Comparison of ENCODE assay signal across 9 mouse cellular contexts in the genomic region with DNA sequence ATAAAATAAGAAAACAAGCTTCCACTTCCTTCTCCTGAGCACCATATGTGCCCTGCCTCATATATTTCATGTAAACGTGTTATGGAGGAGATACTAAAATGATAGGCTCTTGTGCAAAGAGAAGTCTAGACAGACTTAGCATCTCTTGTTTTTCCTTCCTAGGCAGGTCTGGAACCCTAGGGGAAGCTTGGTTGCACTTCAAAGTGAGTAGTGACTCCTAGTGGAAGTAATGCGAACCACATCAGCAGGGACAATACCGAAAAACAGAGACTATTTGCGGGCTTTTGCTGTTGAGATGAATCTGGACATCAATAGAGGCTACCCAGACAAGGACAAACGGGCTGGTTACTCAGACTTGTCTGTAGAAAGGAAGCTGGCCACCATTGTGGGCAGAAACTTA. TPM values are rescaled to one million over a fixed set of nuclear protein-coding genes. Genes with fewer than 3 reads are reported as not detected.
DNase-seq lines count a peak whose midpoint lies in the region; ATAC-seq and TF ChIP-seq lines count a peak whose summit lies in the region.
"Had no signal": no experiment of that assay in that cellular context is flagged by ENCODE, and none has a peak within 500 bp of the region (broad histone marks: within the 10 kb centered on the region; RNA-seq: fewer than 3 reads in every experiment).

No protein-coding gene starts in this region.

- no peak overlapping the region for H3K27ac ChIP-seq in left cerebral cortex, adult 2 months
- no peak overlapping the region for H3K27ac ChIP-seq in limb, embryonic 11.5 days (replicated peaks; ENCODE audit: low read depth, low read length)
- H3K27ac ChIP-seq: macrophage had no signal

- no peak for ATAC-seq in limb, embryonic 11.5 days (ENCODE audit: insufficient number of reproducible peaks, low FRiP score, low TSS enrichment, low read depth)

- peak; percentile 43 for DNase-seq in adrenal gland, postnatal 14 days
- DNase-seq in adrenal gland, adult 8-10 months: no peak
- no peak for DNase-seq in left cerebral cortex, adult 2 months (ENCODE audit: extremely low spot score in 1 of 2, low spot score in 2 of 2)
- no peak for DNase-seq in left cerebral cortex, adult 11 months (ENCODE audit: low spot score)
- DNase-seq in brain, adult 2 months (ENCODE audit: low read depth, low spot score): peak; percentile 84
- peak; percentile 59 for DNase-seq in limb, embryonic 11.5 days (ENCODE audit: low spot score)
- DNase-seq in layer of hippocampus, adult 11-12 months (ENCODE audit: low spot score): no peak
- no peak for DNase-seq in left cerebral cortex, adult 18-20 months (ENCODE audit: low spot score in 2 of 2)

- 24% methylated on average over 5 of the region's 5 CpGs for WGBS in limb, embryonic 11.5 days

- H3K4me3 ChIP-seq in left cerebral cortex, adult 2 months: no peak overlapping the region
- H3K4me3 ChIP-seq in limb, embryonic 11.5 days (ENCODE audit: low read depth, low read length): no peak overlapping the region

- peak; percentile 76 for TF ChIP-seq CTCF in left cerebral cortex, adult 2 months (IDR thresholded peaks at IDR 0.05)

- H3K4me1 ChIP-seq in limb, embryonic 11.5 days (ENCODE audit: control insufficient read depth, insufficient read depth, low read length): no peaks in the 10 kb centered on the region

- H3K27me3 ChIP-seq in limb, embryonic 11.5 days (ENCODE audit: control insufficient read depth, insufficient read depth, low read length): no peaks in the 10 kb centered on the region

- no peak overlapping the region for H3K9ac ChIP-seq in limb, embryonic 11.5 days (ENCODE audit: low read length)

- no peaks in the 10 kb centered on the region for H3K9me3 ChIP-seq in limb, embryonic 11.5 days (ENCODE audit: control insufficient read depth, low read length)

- no peaks in the 10 kb centered on the region for H3K36me3 ChIP-seq in limb, embryonic 11.5 days (ENCODE audit: control insufficient read depth, insufficient read depth, low read length)

- H3K4me2 ChIP-seq in limb, embryonic 11.5 days (ENCODE audit: low read depth, severe bottlenecking): no peak overlapping the region

- intact Hi-C loops in left cerebral cortex, adult 2 months (cut with DNase I): no loop called here

RNA-seq across cellular contexts. Expression of a gene that starts 6.1 kb away (rescaled TPM):
- 23.5 and 28.0 TPM in 2 replicates for total RNA-seq in adrenal gland, postnatal 14 days (2021)
- 10 to 100 TPM; 22.2 to 38.8 (median 34.5) TPM for total RNA-seq in adrenal gland, adult 8-10 months (2022)
- 10 to 100 TPM; 26.6 to 29.1 TPM for total RNA-seq in left cerebral cortex, adult 2 months (2021)
- polyA plus RNA-seq in limb, embryonic 11.5 days (2014; fragmentation: Nextera tagmentation; extraction: Ambion mirVana): 24.1 and 27.3 TPM in 2 replicates
- 10 to 100 TPM; 30.7 to 35.1 TPM for total RNA-seq in left cerebral cortex, adult 18-20 months (2021)

RNA-seq across cellular contexts. Expression of a gene that starts 9.9 kb away (rescaled TPM):
- 11.7 and 14.4 TPM in 2 replicates for total RNA-seq in adrenal gland, postnatal 14 days (2021)
- total RNA-seq in adrenal gland, adult 8-10 months (2022): 10 to 100 TPM in 2 of 4 experiments, 1 to 10 TPM in 2; 7.3 to 14.8 (median 10.4) TPM
- total RNA-seq in left cerebral cortex, adult 2 months (2021): 10 to 100 TPM; 23.2 to 25.3 TPM
- polyA plus RNA-seq in limb, embryonic 11.5 days (2014; fragmentation: Nextera tagmentation; extraction: Ambion mirVana): 37.1 and 37.5 TPM in 2 replicates
- total RNA-seq in left cerebral cortex, adult 18-20 months (2021): 10 to 100 TPM; 25.6 to 26.8 TPM

RNA-seq across cellular contexts. Expression of a gene that starts 18.0 kb away (rescaled TPM):
- 1.5 and 1.8 TPM in 2 replicates for total RNA-seq in adrenal gland, postnatal 14 days (2021)
- 1 to 10 TPM in 1 of 4 experiments, under 1 TPM in 2, not detected in 1; 0.62 to 1.3 (median 0.75) TPM for total RNA-seq in adrenal gland, adult 8-10 months (2022)
- under 1 TPM in 1 of 2 experiments, not detected in 1; 0.79 TPM for total RNA-seq in left cerebral cortex, adult 2 months (2021)
- 1.0 and 1.1 TPM in 2 replicates for polyA plus RNA-seq in limb, embryonic 11.5 days (2014; fragmentation: Nextera tagmentation; extraction: Ambion mirVana)
- 1 to 10 TPM in 1 of 2 experiments, not detected in 1; 1.1 TPM for total RNA-seq in left cerebral cortex, adult 18-20 months (2021)
- polyA plus RNA-seq: macrophage had no signal

RNA-seq across cellular contexts. Expression of a gene that starts 24.8 kb away (rescaled TPM):
- total RNA-seq in adrenal gland, postnatal 14 days (2021): 288 and 312 TPM in 2 replicates
- total RNA-seq in adrenal gland, adult 8-10 months (2022): 100 to 1,000 TPM; 161 to 197 (median 187) TPM
- total RNA-seq in left cerebral cortex, adult 2 months (2021): 100 to 1,000 TPM; 162 to 183 TPM
- 265 and 280 TPM in 2 replicates for polyA plus RNA-seq in limb, embryonic 11.5 days (2014; fragmentation: Nextera tagmentation; extraction: Ambion mirVana)
- 100 to 1,000 TPM; 173 to 197 TPM for total RNA-seq in left cerebral cortex, adult 18-20 months (2021)

Comparison
In these comparisons a context has a peak if more than half of its experiments do, and no peak if none do; other contexts are left out.
1. DNase-seq: peak in adrenal gland, postnatal 14 days (single experiment), brain, adult 2 months (single experiment) and limb, embryonic 11.5 days (single experiment); none in adrenal gland, adult 8-10 months (single experiment), left cerebral cortex, adult 2 months (0 of 2), left cerebral cortex, adult 11 months (single experiment), layer of hippocampus, adult 11-12 months (single experiment) and left cerebral cortex, adult 18-20 months (0 of 2).